In the genomic region with DNA sequence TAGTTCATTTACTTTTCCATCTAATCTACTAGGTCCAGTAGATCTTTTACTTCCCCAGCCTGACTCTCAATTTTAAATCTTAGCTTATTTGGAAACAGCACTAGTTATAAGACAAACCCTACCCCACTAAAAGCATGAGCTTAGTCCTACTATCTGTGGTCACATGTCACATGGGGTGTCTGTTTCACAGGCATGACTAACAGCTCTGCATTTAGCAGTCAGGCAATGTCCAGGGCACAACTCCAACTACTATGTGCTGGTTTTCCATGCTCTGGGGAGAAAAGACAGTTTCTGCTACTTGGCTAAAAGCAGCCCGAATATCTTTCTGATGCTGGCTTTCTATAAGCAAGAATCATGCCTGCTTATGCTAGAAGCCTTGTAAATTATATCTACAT, we compare ENCODE assay signal across 10 mouse cellular contexts. TPM values are rescaled to one million over a fixed set of nuclear protein-coding genes. Genes with fewer than 3 reads are reported as not detected.
DNase-seq lines count a peak whose midpoint lies in the region; ATAC-seq and TF ChIP-seq lines count a peak whose summit lies in the region.
"Had no signal": no experiment of that assay in that cellular context is flagged by ENCODE, and none has a peak within 500 bp of the region (broad histone marks: within the 10 kb centered on the region; RNA-seq: fewer than 3 reads in every experiment).

No protein-coding gene starts in this region.

- no peak overlapping the region for H3K27ac ChIP-seq in forebrain, postnatal 0 days (ENCODE audit: low read depth, low read length)
- H3K27ac ChIP-seq in forebrain, embryonic 11.5 days (ENCODE audit: low read depth, low read length): no peak overlapping the region
- peak overlapping the region; percentile 62 for H3K27ac ChIP-seq in embryonic fibroblast, embryonic 13.5 days (ENCODE audit: insufficient read depth, low read length)
- no peak overlapping the region for H3K27ac ChIP-seq in forebrain, embryonic 13.5 days
- H3K27ac ChIP-seq: stomach, embryonic 15.5 days had no signal

- H3K36me3 ChIP-seq in forebrain, postnatal 0 days (ENCODE audit: insufficient read depth): peaks cover 25% of the 10 kb centered on the region
- H3K36me3 ChIP-seq in forebrain, embryonic 11.5 days (ENCODE audit: control insufficient read depth, insufficient read depth, low read length): no peaks in the 10 kb centered on the region
- H3K36me3 ChIP-seq in forebrain, embryonic 13.5 days (ENCODE audit: poor library complexity, severe bottlenecking): peaks cover 23% of the 10 kb centered on the region

- TF ChIP-seq CTCF in forebrain, postnatal 0 days (IDR thresholded peaks at IDR 0.05; ENCODE audit: low read depth): no peak
- no peak for TF ChIP-seq CTCF in embryonic fibroblast, embryonic 13.5 days (IDR thresholded peaks at IDR 0.05; ENCODE audit: borderline replicate concordance, insufficient read depth, low read length)

- ATAC-seq in forebrain, postnatal 0 days: 0 out of 2 replicates have a peak, but pooled peaks have one; percentile 38
- ATAC-seq in forebrain, embryonic 11.5 days (replicated peaks; ENCODE audit: low FRiP score): no peak
- ATAC-seq in forebrain, embryonic 13.5 days: no peak

- no peak overlapping the region for H3K4me3 ChIP-seq in forebrain, postnatal 0 days (ENCODE audit: low read depth, low read length)
- no peak overlapping the region for H3K4me3 ChIP-seq in forebrain, embryonic 11.5 days (ENCODE audit: low read depth, low read length)
- no peak overlapping the region for H3K4me3 ChIP-seq in embryonic fibroblast, embryonic 13.5 days (ENCODE audit: insufficient read depth, low read length)
- H3K4me3 ChIP-seq in forebrain, embryonic 13.5 days: no peak overlapping the region
- H3K4me3 ChIP-seq: megakaryocyte, embryonic 14.5 days; stomach, embryonic 15.5 days had no signal

- no peak for TF ChIP-seq POLR2A in embryonic fibroblast, embryonic 13.5 days (IDR thresholded peaks at IDR 0.05; ENCODE audit: low read depth, low read length)

- 72% methylated on average over 1 of the region's 1 CpGs for WGBS in forebrain, postnatal 0 days
- WGBS in forebrain, embryonic 11.5 days: 100% methylated on average over 1 of the region's 1 CpGs
- 95% methylated on average over 1 of the region's 1 CpGs for WGBS in forebrain, embryonic 13.5 days

- DNase-seq in forebrain, postnatal 0 days: no peak
- no peak for DNase-seq in forebrain, embryonic 11.5 days (ENCODE audit: low spot score)
- DNase-seq in 3T3-L1 (ENCODE audit: low read depth, low spot score): peak; percentile 89
- peak; percentile 78 to 83 for DNase-seq in heart, postnatal 10 days
- DNase-seq in embryo, embryonic 9.5 days (ENCODE audit: extremely low spot score): no peak
- no peak for DNase-seq in natural killer cell, adult 2 months (ENCODE audit: low spot score in 2 of 2)

- H3K4me2 ChIP-seq in forebrain, postnatal 0 days (ENCODE audit: low read depth): no peak overlapping the region
- H3K4me2 ChIP-seq in forebrain, embryonic 11.5 days (ENCODE audit: low read depth, low read length, severe bottlenecking): no peak overlapping the region
- H3K4me2 ChIP-seq in forebrain, embryonic 13.5 days: no peak overlapping the region
- H3K4me2 ChIP-seq: stomach, embryonic 15.5 days had no signal

- H3K27me3 ChIP-seq in forebrain, postnatal 0 days (ENCODE audit: insufficient read depth, low read length): no peaks in the 10 kb centered on the region
- no peaks in the 10 kb centered on the region for H3K27me3 ChIP-seq in forebrain, embryonic 11.5 days (ENCODE audit: control insufficient read depth, insufficient read depth, low read length)
- H3K27me3 ChIP-seq in forebrain, embryonic 13.5 days: no peaks in the 10 kb centered on the region
- H3K27me3 ChIP-seq: megakaryocyte, embryonic 14.5 days; stomach, embryonic 15.5 days had no signal

- H3K9ac ChIP-seq in forebrain, postnatal 0 days: no peak overlapping the region
- H3K9ac ChIP-seq in forebrain, embryonic 11.5 days (ENCODE audit: low read length): no peak overlapping the region
- no peak overlapping the region for H3K9ac ChIP-seq in forebrain, embryonic 13.5 days
- H3K9ac ChIP-seq: stomach, embryonic 15.5 days had no signal

- intact Hi-C loops in heart, postnatal 10 days (cut with DNase I): no loop called here

- H3K9me3 ChIP-seq in forebrain, postnatal 0 days (ENCODE audit: low read length): no peaks in the 10 kb centered on the region
- no peaks in the 10 kb centered on the region for H3K9me3 ChIP-seq in forebrain, embryonic 11.5 days (ENCODE audit: control insufficient read depth, low read length)
- no peaks in the 10 kb centered on the region for H3K9me3 ChIP-seq in forebrain, embryonic 13.5 days (replicated peaks)
- H3K9me3 ChIP-seq: megakaryocyte, embryonic 14.5 days; stomach, embryonic 15.5 days had no signal

- H3K4me1 ChIP-seq in forebrain, postnatal 0 days (ENCODE audit: insufficient read depth): no peaks in the 10 kb centered on the region
- no peaks in the 10 kb centered on the region for H3K4me1 ChIP-seq in forebrain, embryonic 11.5 days (replicated peaks; ENCODE audit: control insufficient read depth, insufficient read depth, low read length)
- H3K4me1 ChIP-seq in embryonic fibroblast, embryonic 13.5 days (ENCODE audit: control insufficient read depth, insufficient read depth, low read length): peaks cover 4% of the 10 kb centered on the region; the same call in 1 of the 2 replicates
- H3K4me1 ChIP-seq in forebrain, embryonic 13.5 days: no peaks in the 10 kb centered on the region
- H3K4me1 ChIP-seq: stomach, embryonic 15.5 days had no signal

RNA-seq across cellular contexts. Expression of a gene that starts 30.2 kb away (rescaled TPM):
- 27.4 and 34.1 TPM in 2 replicates for total RNA-seq in forebrain, postnatal 0 days (2014; rRNA removed)
- polyA plus RNA-seq in forebrain, postnatal 0 days (2015; fragmentation: Nextera tagmentation; extraction: Ambion mirVana): 3.0 and 5.5 TPM in 2 replicates
- 2.5 and 3.0 TPM in 2 replicates for polyA plus RNA-seq in forebrain, embryonic 11.5 days (2014; fragmentation: Nextera tagmentation; extraction: Ambion mirVana)
- 0.08 and 0.25 TPM in 2 replicates for polyA plus RNA-seq in embryonic fibroblast, embryonic 13.5 days (2011; ENCODE audit: insufficient read length, low read depth, missing spikeins)
- under 1 TPM; 0.05 to 0.07 TPM for total RNA-seq in heart, postnatal 10 days (2021)
- polyA plus RNA-seq in forebrain, embryonic 13.5 days (2015; fragmentation: Nextera tagmentation; extraction: Ambion mirVana): 4.7 TPM in 2 replicates

RNA-seq across cellular contexts. Expression of a gene that starts 43.4 kb away (rescaled TPM):
- 86.9 and 114 TPM in 2 replicates for total RNA-seq in forebrain, postnatal 0 days (2014; rRNA removed)
- polyA plus RNA-seq in forebrain, postnatal 0 days (2015; fragmentation: Nextera tagmentation; extraction: Ambion mirVana): 64.3 and 77.4 TPM in 2 replicates
- polyA plus RNA-seq in forebrain, embryonic 11.5 days (2014; fragmentation: Nextera tagmentation; extraction: Ambion mirVana): 77.1 and 82.0 TPM in 2 replicates
- polyA plus RNA-seq in embryonic fibroblast, embryonic 13.5 days (2011; ENCODE audit: insufficient read length, low read depth, missing spikeins): 102 and 109 TPM in 2 replicates
- total RNA-seq in heart, postnatal 10 days (2021): 100 to 1,000 TPM; 369 to 394 TPM
- 40.8 and 45.4 TPM in 2 replicates for polyA plus RNA-seq in forebrain, embryonic 13.5 days (2015; fragmentation: Nextera tagmentation; extraction: Ambion mirVana)

Comparison
In these comparisons a context has a peak if more than half of its experiments do, and no peak if none do; other contexts are left out.
1. DNase-seq: peak in 3T3-L1 (single experiment) and heart, postnatal 10 days (2 of 2); none in forebrain, postnatal 0 days (single experiment), forebrain, embryonic 11.5 days (single experiment), embryo, embryonic 9.5 days (single experiment) and natural killer cell, adult 2 months (0 of 2).